Mouse (Mus musculus): ENCODE measurements around the gene Tspan8. TPM values are rescaled to one million over a fixed set of nuclear protein-coding genes. Genes with fewer than 3 reads are reported as not detected.

Gene Tspan8
- total RNA-seq, 2 experiments from 2014 or later = 5.6 to 13.6 TPM

GRCm38 (mm10) chr10:115829696-115830095 lies 13.1 kb downstream of the Tspan8 start:
- ATAC-seq (replicated peaks; ENCODE audit: poor library complexity) = no peak

DNA sequence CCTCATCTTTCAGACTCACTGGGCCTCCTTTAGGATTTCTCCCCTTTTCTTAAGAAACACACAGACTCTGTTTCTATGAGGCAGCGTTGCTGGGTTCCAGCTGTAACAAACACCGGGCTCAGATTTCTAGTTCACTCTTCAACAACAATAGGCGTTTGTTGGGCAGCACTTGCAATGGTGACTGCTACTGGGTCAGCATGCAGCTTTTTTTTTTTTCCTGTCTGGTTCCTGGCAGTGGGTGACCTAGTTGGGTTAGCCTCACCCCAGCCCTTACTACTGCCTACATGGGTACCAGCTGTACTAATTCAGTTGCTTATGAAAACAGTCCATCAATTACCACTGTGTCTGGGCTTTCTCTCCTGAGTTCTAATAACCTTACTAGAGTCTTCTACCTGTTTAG lies 14.1 kb downstream of the Tspan8 start:
- ATAC-seq (replicated peaks; ENCODE audit: poor library complexity) = no peak

DNA sequence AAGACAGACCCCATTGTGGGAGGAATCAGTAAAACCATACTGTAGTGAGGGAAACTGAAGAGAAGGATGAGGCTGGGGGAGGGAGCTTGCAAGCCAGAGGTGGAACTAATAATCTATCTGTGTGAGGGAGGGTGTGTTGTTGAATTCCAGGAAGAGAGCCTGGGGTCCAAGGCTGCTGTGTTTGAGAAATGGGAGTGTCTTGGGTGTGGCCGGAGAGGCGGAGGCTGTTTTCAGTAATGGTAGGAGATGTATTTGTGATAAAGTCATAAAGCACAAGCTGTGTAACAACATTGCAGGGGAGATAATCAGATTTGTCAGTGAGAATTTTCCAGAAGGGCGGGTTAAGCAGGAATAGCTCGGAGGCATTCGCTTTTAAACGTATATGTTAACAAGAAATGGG lies 17.4 kb downstream of the Tspan8 start:
- no peak for ATAC-seq (replicated peaks; ENCODE audit: poor library complexity)

GRCm38 (mm10) chr10:115846930-115847329 lies 30.3 kb downstream of the Tspan8 start:
- ATAC-seq (replicated peaks; ENCODE audit: poor library complexity) = no peak

DNA sequence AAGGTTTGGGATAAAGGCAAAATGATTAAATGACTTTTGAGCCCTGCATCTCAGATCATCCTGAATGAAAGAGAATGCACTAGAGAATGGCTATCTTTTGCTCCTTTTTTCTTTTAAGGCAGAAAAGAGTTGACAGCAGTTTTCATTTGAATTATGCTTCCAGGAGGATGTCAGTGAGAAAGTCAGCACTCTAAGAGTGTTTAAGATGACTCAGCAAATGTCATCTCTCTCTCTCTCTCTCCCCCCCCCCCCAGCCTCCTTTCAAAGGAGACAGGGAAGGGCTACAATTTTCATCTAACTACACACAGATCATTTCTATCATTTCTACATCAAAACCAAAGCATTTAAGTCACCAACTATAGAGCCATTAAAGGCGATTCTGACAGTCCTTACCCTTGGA lies 31.9 kb downstream of the Tspan8 start:
- ATAC-seq (replicated peaks; ENCODE audit: poor library complexity) = no peak

- ATAC-seq (replicated peaks; ENCODE audit: poor library complexity) = no peak
Observed at GRCm38 (mm10) chr10:115860210-115860880, 43.7 kb downstream of the Tspan8 start.

- ATAC-seq (replicated peaks; ENCODE audit: poor library complexity) = no peak
Observed at GRCm38 (mm10) chr10:115861967-115862366, 45.3 kb downstream of the Tspan8 start.

DNA sequence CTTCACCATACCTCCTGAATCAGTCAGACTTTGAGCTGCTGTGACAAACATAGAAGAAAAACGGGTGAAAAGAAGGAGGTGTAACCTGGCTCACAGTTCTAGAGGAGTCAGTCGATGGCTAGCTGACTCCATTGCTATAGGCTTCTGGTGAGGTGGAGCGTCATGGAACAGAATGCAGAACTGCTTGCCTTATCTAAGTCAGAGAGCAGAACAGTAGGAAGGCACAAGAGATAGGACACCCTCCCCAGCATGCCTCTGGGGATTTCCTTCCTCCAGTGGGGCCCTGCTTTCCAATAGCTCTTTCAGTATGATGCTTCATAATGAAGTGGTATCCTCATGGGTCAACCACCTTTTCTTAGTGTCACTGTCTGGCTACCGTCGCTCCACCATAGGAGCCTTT lies 66.1 kb downstream of the Tspan8 start:
- no peak for ATAC-seq (replicated peaks; ENCODE audit: poor library complexity)

DNA sequence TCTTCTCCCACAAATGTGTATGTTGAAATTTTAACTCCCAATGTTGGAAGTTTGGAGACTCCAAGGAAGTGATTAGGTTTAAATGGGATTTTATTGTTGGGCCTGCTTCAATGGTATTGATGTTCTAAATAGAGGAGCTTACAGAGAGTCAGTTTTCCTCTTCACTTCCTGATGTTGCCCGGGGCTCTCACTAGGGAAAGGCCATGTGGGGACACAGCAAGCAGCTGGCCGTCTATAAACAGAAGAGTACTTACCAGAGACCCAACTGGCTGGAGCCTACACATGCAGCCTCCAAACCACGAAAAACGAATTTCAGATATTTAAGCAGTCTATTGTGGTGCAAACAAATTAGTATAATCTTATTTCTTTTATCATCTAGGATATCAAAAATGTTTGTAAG lies 75.3 kb downstream of the Tspan8 start:
- ATAC-seq (replicated peaks; ENCODE audit: poor library complexity) = no peak

DNA sequence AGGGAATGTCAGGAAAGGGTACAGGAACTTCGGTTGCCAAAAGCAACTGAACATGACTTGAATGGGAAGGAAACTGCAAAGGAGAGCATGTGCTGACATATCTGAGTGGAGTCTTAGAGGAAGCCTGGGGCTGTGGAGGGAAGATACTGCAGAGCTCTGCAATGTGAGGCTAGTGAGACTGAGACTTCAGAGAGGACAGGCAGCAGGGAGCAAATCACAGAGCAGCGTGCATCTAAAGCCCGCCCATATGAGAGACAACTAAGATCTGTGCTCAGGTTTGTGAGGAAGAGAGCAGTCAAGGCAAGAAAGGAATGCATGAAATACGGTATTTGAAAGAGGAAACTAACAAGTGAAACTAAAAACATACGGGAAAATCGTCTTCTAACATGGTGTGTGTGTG lies 76.3 kb downstream of the Tspan8 start:
- ATAC-seq (replicated peaks; ENCODE audit: poor library complexity) = peak; percentile 77

DNA sequence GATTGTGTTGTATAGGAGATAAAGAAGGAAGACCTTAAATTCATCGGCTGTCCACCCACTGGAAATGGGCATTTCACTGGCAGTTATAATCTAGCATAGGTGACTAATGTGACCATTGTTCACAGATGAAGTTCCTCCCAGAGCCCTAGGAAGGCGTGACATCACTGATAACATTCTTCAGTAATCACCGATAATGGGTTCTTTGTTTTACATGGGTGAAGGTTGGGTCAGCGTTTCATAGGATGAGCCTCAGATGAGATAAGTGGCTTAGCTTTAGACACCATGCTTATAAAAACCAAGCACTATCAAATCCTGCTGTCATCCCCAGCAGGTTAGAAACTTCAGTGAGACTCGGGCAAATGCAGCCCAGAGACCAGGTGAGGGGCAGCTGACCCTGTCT lies 77.4 kb downstream of the Tspan8 start:
- ATAC-seq (replicated peaks; ENCODE audit: poor library complexity) = no peak

- no peak for ATAC-seq (replicated peaks; ENCODE audit: poor library complexity)
Observed at GRCm38 (mm10) chr10:115896764-115897163, 80.1 kb downstream of the Tspan8 start.

- peak; percentile 67 for ATAC-seq (replicated peaks; ENCODE audit: poor library complexity)
Observed at GRCm38 (mm10) chr10:115897235-115897634, 80.6 kb downstream of the Tspan8 start.

Other genes starting within 250 kb of the Tspan8 start
- not detected in 2 replicates for gene A930009A15Rik, start 246.8 kb upstream of the Tspan8 start, total RNA-seq (2015)
- not detected in 2 replicates for gene A930009A15Rik, start 246.8 kb upstream of the Tspan8 start, total RNA-seq (2017)
- gene Lgr5, start 229.1 kb upstream of the Tspan8 start, total RNA-seq (2015) = not detected in 2 replicates
- 0.14 TPM in 1 of 2 replicates, not detected in the other for gene Lgr5, start 229.1 kb upstream of the Tspan8 start, total RNA-seq (2017)
- gene Ptprr, start 201.4 kb downstream of the Tspan8 start, total RNA-seq (2015) = 2.5 and 2.9 TPM in 2 replicates
- 1.7 and 3.0 TPM in 2 replicates for gene Ptprr, start 201.4 kb downstream of the Tspan8 start, total RNA-seq (2017)